Mouse (Mus musculus): Measurements from ENCODE around the gene Cped1. TPM values are rescaled to one million over a fixed set of nuclear protein-coding genes. Genes with fewer than 3 reads are reported as not detected.

The Cped1 gene
- polyA plus RNA-seq, 1 experiment from 2014 or later, result 4.8 TPM

Other genes with a start within 250 kb of the Cped1 start
- 85.3 and 89.0 TPM in 2 replicates for gene Tspan12, start 133.4 kb upstream of the Cped1 start, polyA plus RNA-seq (2015; fragmentation: Nextera tagmentation; extraction: Ambion mirVana)
- 35.2 and 39.7 TPM in 2 replicates for gene Ing3, start 36.3 kb upstream of the Cped1 start, polyA plus RNA-seq (2015; fragmentation: Nextera tagmentation; extraction: Ambion mirVana)

Measured in heart, embryonic 16.5 days (tissue).